Mouse (Mus musculus) ES-Bruce4 (cell line): ENCODE measurements around the gene C1ql4. TPM values are rescaled to one million over a fixed set of nuclear protein-coding genes. Genes with fewer than 3 reads are reported as not detected.
"Not testable (repeated sequence)": the region's sequence is repeated elsewhere in the genome, so short reads cannot be mapped to it uniquely, and the experiment has no call there.

Experiments used
- H3K27ac ChIP-seq: 2 replicates; pipeline ENCODE4 v1.5.1; 2012; ENCODE audit warnings: low read length, inconsistent platforms; ENCODE audit not compliant: insufficient read depth
- H3K27me3 ChIP-seq: 2 replicates; pipeline ENCODE4 v1.6.1; 2012; ENCODE audit warnings: mild to moderate bottlenecking, low read length, inconsistent platforms; ENCODE audit not compliant: control insufficient read depth, poor library complexity, insufficient read depth, severe bottlenecking
- H3K36me3 ChIP-seq: 2 replicates; pipeline ENCODE4 v1.6.1; 2012; ENCODE audit warnings: inconsistent platforms, mild to moderate bottlenecking, low read length, moderate library complexity; ENCODE audit not compliant: control insufficient read depth, poor library complexity, insufficient read depth, severe bottlenecking
- H3K4me1 ChIP-seq: one replicate; pipeline ENCODE4 v1.8.1; 2011; ENCODE audit warnings: low read length; ENCODE audit not compliant: control insufficient read depth, insufficient read depth
- H3K4me3 ChIP-seq: 2 replicates; pipeline ENCODE4 v1.5.1; 2011; ENCODE audit warnings: low read depth, mild to moderate bottlenecking, low read length
- H3K9ac ChIP-seq: 2 replicates; pipeline ENCODE4 v1.6.1; 2012; ENCODE audit warnings: low read depth, mild to moderate bottlenecking, inconsistent platforms; ENCODE audit not compliant: poor library complexity, severe bottlenecking
- H3K9me3 ChIP-seq: replicated peaks from 2 replicates; pipeline ENCODE4 v1.6.1; 2012; ENCODE audit warnings: mild to moderate bottlenecking, low read length, inconsistent platforms; ENCODE audit not compliant: control insufficient read depth, poor library complexity, insufficient read depth, severe bottlenecking
- CTCF ChIP-seq: IDR thresholded peaks from one replicate; pipeline ENCODE4 v1.8.1; 2011; ENCODE audit warnings: low read depth, low read length
- EP300 ChIP-seq: IDR thresholded peaks from 2 replicates; pipeline ENCODE4 v1.6.1; 2011; ENCODE audit warnings: low read depth, low read length; ENCODE audit not compliant: insufficient read depth
- POLR2A ChIP-seq: IDR thresholded peaks from one replicate; pipeline ENCODE4 v1.8.1; 2011; ENCODE audit warnings: low read length; ENCODE audit not compliant: insufficient read depth
- polyA plus RNA-seq: library from polyadenylated mRNA; stranded (reverse); fragments of >200 nt; gene quantifications from 2 replicates; pipeline ENCODE4 v1.2.4, GENCODE M21; 2011; ENCODE audit warnings: low read depth; ENCODE audit not compliant: missing spikeins, insufficient read depth, insufficient read length

The C1ql4 gene
- polyA plus RNA-seq, 1 experiment: 0.96 TPM

GRCm38 (mm10) chr15:99082322-99082721 is 5.3 kb downstream of the C1ql4 start:
- no peaks in the 10 kb centered on the region for H3K27me3 ChIP-seq
- no peaks in the 10 kb centered on the region for H3K9me3 ChIP-seq

DNA sequence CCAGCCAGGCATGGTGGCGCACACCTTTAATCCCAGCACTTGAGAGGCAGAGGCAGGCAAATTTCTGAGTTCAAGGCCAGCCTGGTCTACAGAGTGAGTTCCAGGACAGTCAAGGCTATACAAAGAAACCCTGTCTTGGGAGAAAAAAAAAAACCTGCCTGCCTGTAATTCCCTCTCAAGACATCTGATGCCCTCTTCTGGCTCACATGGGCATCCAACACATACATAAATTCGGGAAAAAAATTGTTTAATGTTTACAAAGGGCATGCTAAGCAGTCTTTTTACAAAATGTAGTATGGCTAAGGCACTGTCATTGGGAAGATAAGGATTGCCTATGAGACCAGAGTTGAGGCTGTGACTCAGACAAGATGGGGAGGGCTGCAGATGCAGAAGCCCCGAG is 7.8 kb downstream of the C1ql4 start:
- TF ChIP-seq EP300 (no peak), CTCF (no peak), POLR2A (no peak)
- no peaks in the 10 kb centered on the region for H3K9me3 ChIP-seq
- H3K27ac ChIP-seq: no peak overlapping the region
- no peaks in the 10 kb centered on the region for H3K27me3 ChIP-seq
- H3K4me1 ChIP-seq: peaks cover 2% of the 10 kb centered on the region
- H3K36me3 ChIP-seq: peaks cover 33% of the 10 kb centered on the region
- no peak overlapping the region for H3K9ac ChIP-seq
- no peak overlapping the region for H3K4me3 ChIP-seq

More at GRCm38 (mm10) chr15:99082322-99082721, 5.3 kb downstream of the C1ql4 start:
- no peak for TF ChIP-seq EP300
- no peak for TF ChIP-seq CTCF
- no peak overlapping the region for H3K9ac ChIP-seq
- H3K27ac ChIP-seq: no peak overlapping the region
- no peak overlapping the region for H3K4me3 ChIP-seq
- H3K36me3 ChIP-seq: peaks cover 24% of the 10 kb centered on the region
- peaks cover 2% of the 10 kb centered on the region for H3K4me1 ChIP-seq

GRCm38 (mm10) chr15:99078181-99078910 is 9.3 kb downstream of the C1ql4 start:
- no peaks in the 10 kb centered on the region for H3K27me3 ChIP-seq
- no peaks in the 10 kb centered on the region for H3K4me1 ChIP-seq
- no peak overlapping the region for H3K9ac ChIP-seq
- peaks cover 33% of the 10 kb centered on the region for H3K36me3 ChIP-seq
- no peaks in the 10 kb centered on the region for H3K9me3 ChIP-seq
- no peak overlapping the region for H3K4me3 ChIP-seq
- no peak overlapping the region for H3K27ac ChIP-seq
- TF ChIP-seq POLR2A (no peak), CTCF (no peak), EP300 (no peak)

DNA sequence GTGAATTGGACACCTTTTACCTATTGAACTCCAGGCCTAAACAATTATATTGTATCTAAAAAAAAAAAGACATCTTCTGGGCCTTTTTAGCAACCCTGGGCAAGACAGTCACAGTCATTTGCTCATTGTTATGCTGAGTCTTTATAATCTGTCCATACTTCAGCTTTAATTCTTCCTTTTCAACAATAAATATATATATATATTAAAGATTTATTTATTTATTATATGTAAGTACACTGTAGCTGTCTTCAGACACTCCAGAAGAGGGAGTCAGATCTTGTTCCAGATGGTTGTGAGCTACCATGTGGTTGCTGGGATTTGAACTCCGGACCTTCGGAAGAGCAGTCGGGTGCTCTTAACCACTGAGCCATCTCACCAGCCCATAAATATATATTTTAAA is 11.6 kb downstream of the C1ql4 start:
- peaks cover 18% of the 10 kb centered on the region for H3K36me3 ChIP-seq
- not testable (repeated sequence) for H3K9me3 ChIP-seq, H3K4me1 ChIP-seq, H3K27ac ChIP-seq, H3K9ac ChIP-seq, H3K27me3 ChIP-seq, H3K4me3 ChIP-seq

DNA sequence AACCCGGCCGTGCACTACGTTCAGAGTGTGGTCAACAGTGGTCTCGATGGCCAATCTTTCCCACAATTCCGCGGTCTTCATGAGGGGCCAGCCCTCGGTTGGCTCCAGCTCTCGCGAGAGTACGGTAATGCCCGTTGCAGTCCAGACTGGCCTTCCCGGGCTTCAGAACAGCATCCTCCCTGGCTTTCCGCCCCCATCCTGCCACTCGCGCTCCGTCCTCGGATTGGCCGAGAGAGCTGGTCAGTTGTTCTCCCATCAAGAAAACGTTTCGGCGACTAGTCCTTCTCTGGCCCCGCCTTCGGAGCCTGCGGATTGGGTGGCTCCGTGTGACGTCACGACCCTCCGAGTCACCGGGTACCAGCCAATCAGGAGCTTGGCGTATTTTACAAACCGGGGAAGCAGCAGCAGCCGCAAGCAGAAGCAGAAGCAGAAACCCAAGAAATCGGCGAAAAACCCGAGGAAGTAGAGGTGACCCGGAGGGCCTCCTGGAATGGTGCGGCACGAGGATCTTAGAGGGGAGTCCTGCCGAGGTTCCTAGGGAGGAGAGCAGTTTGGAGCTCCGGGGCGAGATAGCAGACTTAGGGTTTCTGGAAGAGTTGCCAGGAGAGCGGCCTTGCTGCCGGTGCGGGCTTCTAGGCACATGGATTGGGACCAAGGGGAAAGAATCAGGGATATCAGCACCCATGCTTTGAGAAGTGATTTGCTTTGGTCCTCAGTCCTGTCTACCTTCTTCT is 12.8 kb downstream of the C1ql4 start:
- Histone ChIP-seq H3K36me3 (peaks cover 18% of the 10 kb centered on the region), H3K27ac (peak overlapping the region; percentile 88), H3K4me3 (peak overlapping the region; percentile 92), H3K9ac (peak overlapping the region; percentile 83), H3K27me3 (no peaks in the 10 kb centered on the region), H3K4me1 (no peaks in the 10 kb centered on the region), H3K9me3 (no peaks in the 10 kb centered on the region)
- TF ChIP-seq POLR2A (peak; percentile 3), CTCF (no peak)

GRCm38 (mm10) chr15:99074019-99074599 is 13.5 kb downstream of the C1ql4 start, which contains the start of gene Troap:
Gene Troap (plus strand): TSS chr15:99074575.
- H3K36me3 ChIP-seq: peaks cover 18% of the 10 kb centered on the region
- H3K9me3 ChIP-seq: no peaks in the 10 kb centered on the region
- TF ChIP-seq CTCF: no peak
- TF ChIP-seq POLR2A: peak; percentile 59
- H3K27me3 ChIP-seq: no peaks in the 10 kb centered on the region
- H3K4me1 ChIP-seq: no peaks in the 10 kb centered on the region
- peak within 1 kb of the TSS; percentile 83 for H3K9ac ChIP-seq
- peak within 1 kb of the TSS; percentile 88 for H3K27ac ChIP-seq
- peak within 1 kb of the TSS; percentile 92 for H3K4me3 ChIP-seq
